Mouse (Mus musculus) midbrain, embryonic 15.5 days (tissue): Measurements from ENCODE around the gene Vcan. TPM values are rescaled to one million over a fixed set of nuclear protein-coding genes. Genes with fewer than 3 reads are reported as not detected.

Experiments
- ATAC-seq: fragments of 200-750 bp; cut with Nextera tagmentation; replicated peaks from 2 replicates; pipeline ENCODE4 v1.8.0; 2017; ENCODE audit warnings: moderate TSS enrichment
- H3K27ac ChIP-seq: fragments of 300-500 bp; sonication (generic); 2 replicates; pipeline ENCODE4 v1.5.1; 2015; ENCODE audit warnings: mild to moderate bottlenecking, inconsistent platforms
- H3K27me3 ChIP-seq: fragments of 300-500 bp; sonication (generic); replicated peaks from 2 replicates; pipeline ENCODE4 v1.6.1; 2015; ENCODE audit warnings: inconsistent platforms
- H3K36me3 ChIP-seq: fragments of 300-500 bp; sonication (generic); replicated peaks from 2 replicates; pipeline ENCODE4 v1.6.1; 2015; ENCODE audit warnings: inconsistent platforms
- H3K4me1 ChIP-seq: fragments of 300-500 bp; sonication (generic); 2 replicates; pipeline ENCODE4 v1.6.1; 2015; ENCODE audit warnings: inconsistent platforms
- H3K4me2 ChIP-seq: fragments of 300-500 bp; sonication (generic); 2 replicates; pipeline ENCODE4 v1.6.1; 2015; ENCODE audit warnings: inconsistent platforms, mild to moderate bottlenecking, moderate library complexity
- H3K4me3 ChIP-seq: fragments of 300-500 bp; sonication (generic); 2 replicates; pipeline ENCODE4 v1.5.1; 2015; ENCODE audit warnings: mild to moderate bottlenecking, inconsistent platforms
- H3K9ac ChIP-seq: fragments of 300-500 bp; sonication (generic); 2 replicates; pipeline ENCODE4 v1.6.1; 2015; ENCODE audit warnings: mild to moderate bottlenecking, inconsistent platforms
- H3K9me3 ChIP-seq: fragments of 300-500 bp; sonication (generic); 2 replicates; pipeline ENCODE4 v1.6.1; 2016; ENCODE audit warnings: inconsistent platforms
- WGBS: fragments of 180-500 bp; shearing (Covaris S2); methylation state at CpG from one replicate; pipeline ENCODE4 v1.1.7; 2015; ENCODE audit warnings: mixed read lengths; 5-methylcytosine and 5-hydroxymethylcytosine counted together
- polyA plus RNA-seq: library from polyadenylated mRNA; unstranded; fragments of >200 nt; fragmentation: Nextera tagmentation; extraction: Ambion mirVana; gene quantifications from 2 replicates; pipeline ENCODE4 v1.2.1, GENCODE M21; 2015

Gene Vcan
- polyA plus RNA-seq, 1 experiment from 2014 or later = 30.5 TPM

- Histone ChIP-seq H3K9me3 (no peaks in the 10 kb centered on the region), H3K27me3 (no peaks in the 10 kb centered on the region), H3K36me3 (peaks cover 9% of the 10 kb centered on the region; the same call in 1 of the 2 replicates), H3K27ac (no peak overlapping the region), H3K9ac (no peak overlapping the region), H3K4me2 (no peak overlapping the region), H3K4me1 (no peaks in the 10 kb centered on the region), H3K4me3 (no peak overlapping the region)
- ATAC-seq = no peak
- 88% methylated on average over 7 of the region's 7 CpGs for WGBS
Observed at GRCm38 (mm10) chr13:89708151-89708927, 34.0 kb downstream of the Vcan start.

GRCm38 (mm10) chr13:89702395-89702794 is 39.9 kb downstream of the Vcan start:
- 90% methylated on average over 4 of the region's 4 CpGs for WGBS
- H3K36me3 ChIP-seq = peaks cover 12% of the 10 kb centered on the region; the same call in 1 of the 2 replicates

GRCm38 (mm10) chr13:89699998-89700555 is 42.2 kb downstream of the Vcan start:
- Histone ChIP-seq H3K4me3 (no peak overlapping the region), H3K27me3 (no peaks in the 10 kb centered on the region), H3K4me2 (no peak overlapping the region), H3K27ac (no peak overlapping the region), H3K9me3 (no peaks in the 10 kb centered on the region), H3K4me1 (no peaks in the 10 kb centered on the region), H3K36me3 (peaks cover 12% of the 10 kb centered on the region; the same call in 1 of the 2 replicates), H3K9ac (no peak overlapping the region)
- ATAC-seq = no peak
- WGBS = 93% methylated on average over 2 of the region's 2 CpGs

More at GRCm38 (mm10) chr13:89702395-89702794, 39.9 kb downstream of the Vcan start:
- Histone ChIP-seq H3K27me3 (no peaks in the 10 kb centered on the region), H3K4me1 (no peaks in the 10 kb centered on the region), H3K9ac (no peak overlapping the region), H3K4me2 (no peak overlapping the region), H3K9me3 (no peaks in the 10 kb centered on the region), H3K4me3 (no peak overlapping the region), H3K27ac (no peak overlapping the region)
- no peak for ATAC-seq

- no peaks in the 10 kb centered on the region for H3K9me3 ChIP-seq
- no peak overlapping the region for H3K4me2 ChIP-seq
- no peak overlapping the region for H3K27ac ChIP-seq
- no peak overlapping the region for H3K9ac ChIP-seq
- ATAC-seq = no peak
- H3K27me3 ChIP-seq = no peaks in the 10 kb centered on the region
- H3K36me3 ChIP-seq = peaks cover 21% of the 10 kb centered on the region; the same call in 1 of the 2 replicates
- H3K4me3 ChIP-seq = no peak overlapping the region
- WGBS = 96% methylated on average over 1 of the region's 1 CpGs
- H3K4me1 ChIP-seq = no peaks in the 10 kb centered on the region
Observed at GRCm38 (mm10) chr13:89692597-89692996, 49.7 kb downstream of the Vcan start.

- Histone ChIP-seq H3K27me3 (no peaks in the 10 kb centered on the region), H3K4me2 (no peak overlapping the region), H3K27ac (no peak overlapping the region), H3K9me3 (no peaks in the 10 kb centered on the region), H3K36me3 (no peaks in the 10 kb centered on the region), H3K4me1 (no peaks in the 10 kb centered on the region), H3K9ac (no peak overlapping the region), H3K4me3 (no peak overlapping the region)
- no peak for ATAC-seq
- WGBS = 94% methylated on average over 3 of the region's 3 CpGs
Observed at GRCm38 (mm10) chr13:89683490-89683889, 58.8 kb downstream of the Vcan start.

- Histone ChIP-seq H3K9ac (no peak overlapping the region), H3K36me3 (no peaks in the 10 kb centered on the region)
- 86% methylated on average over 7 of the region's 7 CpGs for WGBS
Observed at GRCm38 (mm10) chr13:89682254-89682653, 60.1 kb downstream of the Vcan start.

GRCm38 (mm10) chr13:89679756-89680155 is 62.6 kb downstream of the Vcan start:
- Histone ChIP-seq H3K36me3 (no peaks in the 10 kb centered on the region; the same call in 1 of the 2 replicates), H3K9me3 (no peaks in the 10 kb centered on the region), H3K4me2 (no peak overlapping the region), H3K4me1 (no peaks in the 10 kb centered on the region), H3K9ac (no peak overlapping the region), H3K27me3 (no peaks in the 10 kb centered on the region), H3K4me3 (no peak overlapping the region), H3K27ac (no peak overlapping the region)
- 97% methylated on average over 6 of the region's 6 CpGs for WGBS
- no peak for ATAC-seq

More at GRCm38 (mm10) chr13:89682254-89682653, 60.1 kb downstream of the Vcan start:
- H3K9me3 ChIP-seq = no peaks in the 10 kb centered on the region
- no peak overlapping the region for H3K4me2 ChIP-seq
- no peaks in the 10 kb centered on the region for H3K4me1 ChIP-seq
- H3K4me3 ChIP-seq = no peak overlapping the region
- no peak for ATAC-seq
- no peak overlapping the region for H3K27ac ChIP-seq
- H3K27me3 ChIP-seq = no peaks in the 10 kb centered on the region

GRCm38 (mm10) chr13:89670505-89670904 is 71.8 kb downstream of the Vcan start:
- H3K27me3 ChIP-seq = no peaks in the 10 kb centered on the region
- no peak for ATAC-seq
- no peak overlapping the region for H3K27ac ChIP-seq
- H3K36me3 ChIP-seq = peaks cover 3% of the 10 kb centered on the region
- H3K9ac ChIP-seq = no peak overlapping the region
- H3K4me2 ChIP-seq = no peak overlapping the region
- H3K4me1 ChIP-seq = no peaks in the 10 kb centered on the region
- 86% methylated on average over 3 of the region's 3 CpGs for whole genome bisulfite sequencing
- no peaks in the 10 kb centered on the region for H3K9me3 ChIP-seq
- no peak overlapping the region for H3K4me3 ChIP-seq

- no peak overlapping the region for H3K4me2 ChIP-seq
- no peak overlapping the region for H3K27ac ChIP-seq
- no peaks in the 10 kb centered on the region for H3K4me1 ChIP-seq
- no peak overlapping the region for H3K4me3 ChIP-seq
- no peaks in the 10 kb centered on the region for H3K27me3 ChIP-seq
- no peaks in the 10 kb centered on the region for H3K9me3 ChIP-seq
- H3K9ac ChIP-seq = no peak overlapping the region
- H3K36me3 ChIP-seq = peaks cover 3% of the 10 kb centered on the region
- WGBS = 56% methylated on average over 10 of the region's 10 CpGs
- no peak for ATAC-seq
Observed at GRCm38 (mm10) chr13:89668981-89669880, 73.1 kb downstream of the Vcan start.

GRCm38 (mm10) chr13:89668069-89668468 is 74.2 kb downstream of the Vcan start:
- 77% methylated on average over 1 of the region's 1 CpGs for WGBS
- Histone ChIP-seq H3K4me1 (no peaks in the 10 kb centered on the region), H3K27me3 (no peaks in the 10 kb centered on the region), H3K36me3 (peaks cover 3% of the 10 kb centered on the region), H3K9ac (no peak overlapping the region), H3K4me3 (no peak overlapping the region), H3K4me2 (no peak overlapping the region), H3K9me3 (no peaks in the 10 kb centered on the region), H3K27ac (no peak overlapping the region)
- ATAC-seq = peak; percentile 86; the same call in 1 of the 2 replicates

- WGBS = 83% methylated on average over 2 of the region's 2 CpGs
- 0 out of 2 replicates have a peak, but pooled peaks cover 9% of the 10 kb centered on the region for H3K36me3 ChIP-seq
- no peak overlapping the region for H3K4me3 ChIP-seq
- H3K9ac ChIP-seq = no peak overlapping the region
- ATAC-seq = no peak
- H3K27ac ChIP-seq = no peak overlapping the region
- no peaks in the 10 kb centered on the region for H3K27me3 ChIP-seq
- H3K4me1 ChIP-seq = no peaks in the 10 kb centered on the region
- no peak overlapping the region for H3K4me2 ChIP-seq
- no peaks in the 10 kb centered on the region for H3K9me3 ChIP-seq
Observed at GRCm38 (mm10) chr13:89661688-89662087, 80.6 kb downstream of the Vcan start.

- 96% methylated on average over 11 of the region's 11 CpGs for WGBS
Observed at GRCm38 (mm10) chr13:89657046-89657445, 85.3 kb downstream of the Vcan start.

More at GRCm38 (mm10) chr13:89657046-89657445, 85.3 kb downstream of the Vcan start:
- no peak overlapping the region for H3K9ac ChIP-seq
- H3K27ac ChIP-seq = no peak overlapping the region
- peaks cover 12% of the 10 kb centered on the region; the same call in 1 of the 2 replicates for H3K36me3 ChIP-seq
- no peaks in the 10 kb centered on the region for H3K4me1 ChIP-seq
- H3K9me3 ChIP-seq = no peaks in the 10 kb centered on the region
- H3K4me2 ChIP-seq = no peak overlapping the region
- H3K27me3 ChIP-seq = no peaks in the 10 kb centered on the region
- no peak overlapping the region for H3K4me3 ChIP-seq
- no peak for ATAC-seq
